Mouse (Mus musculus) brain, embryonic 14.5 days (tissue): ENCODE data around the gene Galk2.

ENCODE experiments used
- CTCF ChIP-seq: fragments of 200-500 bp; IDR thresholded peaks from 2 replicates; pipeline ENCODE4 v1.5.1; 2012; ENCODE audit warnings: inconsistent platforms, mild to moderate bottlenecking, moderate library complexity, borderline replicate concordance; ENCODE audit not compliant: insufficient read depth, insufficient read length; ENCODE audit errors: extremely low read depth
- POLR2A ChIP-seq: fragments of 200-500 bp; IDR thresholded peaks from 2 replicates; pipeline ENCODE4 v1.6.1; 2012; ENCODE audit warnings: mild to moderate bottlenecking, inconsistent platforms, borderline replicate concordance; ENCODE audit not compliant: poor library complexity, insufficient read depth, insufficient read length, severe bottlenecking; ENCODE audit errors: extremely low read depth

GRCm38 (mm10) chr2:125924554-125924953 lies 65.6 kb downstream of the Galk2 start:
- TF ChIP-seq CTCF (no peak), POLR2A (no peak)
